Mouse (Mus musculus): ENCODE measurements around the gene Cyp2a12. TPM values are rescaled to one million over a fixed set of nuclear protein-coding genes. Genes with fewer than 3 reads are reported as not detected.

The Cyp2a12 gene
- polyA plus RNA-seq (2021; fragmentation: Nextera tagmentation) = not detected in 2 replicates
- long read RNA-seq, experiment 1 = 0 reads
- long read RNA-seq, experiment 2 = 0 reads

GRCm38 (mm10) chr7:27028789-27029188 lies at the start of gene Cyp2a12:
Gene Cyp2a12 (plus strand): TSS chr7:27029081.

Other genes with a start within 250 kb of the Cyp2a12 start
- gene Cyp2g1, start 220.2 kb upstream of the Cyp2a12 start, polyA plus RNA-seq (2021; fragmentation: Nextera tagmentation) = not detected in 2 replicates
- gene Cyp2a5, start 193.8 kb upstream of the Cyp2a12 start, polyA plus RNA-seq (2021; fragmentation: Nextera tagmentation) = 0.33 TPM in 1 of 2 replicates, not detected in the other
- gene Cyp2a22, start 89.7 kb upstream of the Cyp2a12 start, polyA plus RNA-seq (2021; fragmentation: Nextera tagmentation) = not detected in 2 replicates
- 0.30 TPM in 1 of 2 replicates, not detected in the other for gene Cyp2f2, start 90.8 kb downstream of the Cyp2a12 start, polyA plus RNA-seq (2021; fragmentation: Nextera tagmentation)
- gene Cyp2t4, start 124.6 kb downstream of the Cyp2a12 start, polyA plus RNA-seq (2021; fragmentation: Nextera tagmentation) = 0.08 TPM in 1 of 2 replicates, not detected in the other
- gene Egln2, start 137.7 kb downstream of the Cyp2a12 start, polyA plus RNA-seq (2021; fragmentation: Nextera tagmentation) = 70.9 and 81.1 TPM in 2 replicates
- gene Rab4b, start 149.8 kb downstream of the Cyp2a12 start, polyA plus RNA-seq (2021; fragmentation: Nextera tagmentation) = 104 and 105 TPM in 2 replicates
- gene Gm21983, start 152.0 kb downstream of the Cyp2a12 start, polyA plus RNA-seq (2021; fragmentation: Nextera tagmentation) = not detected in 2 replicates
- 24.4 and 64.8 TPM in 2 replicates for gene Mia, start 152.1 kb downstream of the Cyp2a12 start, polyA plus RNA-seq (2021; fragmentation: Nextera tagmentation)
- gene BC024978, start 166.7 kb downstream of the Cyp2a12 start, polyA plus RNA-seq (2021; fragmentation: Nextera tagmentation) = 6.3 and 7.3 TPM in 2 replicates
- gene Snrpa, start 167.2 kb downstream of the Cyp2a12 start, polyA plus RNA-seq (2021; fragmentation: Nextera tagmentation) = 157 and 164 TPM in 2 replicates
- 0.89 and 0.93 TPM in 2 replicates for gene Itpkc, start 199.6 kb downstream of the Cyp2a12 start, polyA plus RNA-seq (2021; fragmentation: Nextera tagmentation)
- gene Coq8b, start 203.9 kb downstream of the Cyp2a12 start, polyA plus RNA-seq (2021; fragmentation: Nextera tagmentation) = 11.0 and 11.7 TPM in 2 replicates
- 8.9 and 9.6 TPM in 2 replicates for gene Numbl, start 229.4 kb downstream of the Cyp2a12 start, polyA plus RNA-seq (2021; fragmentation: Nextera tagmentation)